ENCODE assay signal across 8 mouse cellular contexts in the genomic region with DNA sequence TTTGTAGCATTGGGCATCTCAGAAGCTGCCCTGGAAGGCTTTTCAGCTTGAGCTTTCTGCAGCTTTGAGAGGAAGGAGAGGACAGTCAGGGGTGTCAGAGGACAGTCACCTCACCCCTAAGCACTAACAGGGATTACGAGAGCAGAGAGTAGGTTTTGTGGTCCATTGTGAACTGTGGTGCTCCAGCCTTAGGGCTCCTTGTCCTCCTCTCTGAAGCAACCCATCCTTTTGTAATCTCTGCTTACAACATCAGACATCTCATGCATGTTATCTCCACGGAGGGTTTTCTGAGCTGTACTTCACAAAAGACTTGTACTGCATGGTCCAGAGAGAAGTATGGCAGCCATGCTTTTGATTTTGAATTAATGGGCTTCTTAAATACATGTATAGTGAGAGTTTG. TPM values are rescaled to one million over a fixed set of nuclear protein-coding genes. Genes with fewer than 3 reads are reported as not detected.
A peak's percentile ranks its signal among the peaks of the same experiment; 100 is the strongest.
DNase-seq lines count a peak whose midpoint lies in the region; ATAC-seq and TF ChIP-seq lines count a peak whose summit lies in the region.

No protein-coding gene starts in this region.

- no peaks in the 10 kb centered on the region for H3K9me3 ChIP-seq in CH12.LX (replicated peaks; ENCODE audit: low read length)
- H3K9me3 ChIP-seq in MEL (replicated peaks; ENCODE audit: insufficient read depth, low read length): no peaks in the 10 kb centered on the region
- H3K9me3 ChIP-seq in hindbrain, embryonic 11.5 days (ENCODE audit: control insufficient read depth, low read length): no peaks in the 10 kb centered on the region
- no peaks in the 10 kb centered on the region for H3K9me3 ChIP-seq in liver, postnatal 0 days (ENCODE audit: low read length)

- H3K27me3 ChIP-seq in CH12.LX (replicated peaks): no peaks in the 10 kb centered on the region
- no peaks in the 10 kb centered on the region for H3K27me3 ChIP-seq in MEL (ENCODE audit: control insufficient read depth in 1 of 2, insufficient read depth in 2 of 2, low read length in 2 of 2)
- H3K27me3 ChIP-seq in hindbrain, embryonic 11.5 days (ENCODE audit: control insufficient read depth, insufficient read depth, low read length): no peaks in the 10 kb centered on the region
- H3K27me3 ChIP-seq in liver, postnatal 0 days (ENCODE audit: insufficient read depth, low read length): no peaks in the 10 kb centered on the region

- TF ChIP-seq POLR2A in CH12.LX (IDR thresholded peaks at IDR 0.05; ENCODE audit: low read depth, low read length): no peak
- TF ChIP-seq POLR2A in MEL (IDR thresholded peaks at IDR 0.05; ENCODE audit: control insufficient read depth in 1 of 2, insufficient read depth in 1 of 2, low read depth in 1 of 2, low read length in 2 of 2, poor library complexity in 1 of 2): no peak

- TF ChIP-seq RAD21 in CH12.LX (IDR thresholded peaks at IDR 0.05; ENCODE audit: low read depth, low read length): no peak
- TF ChIP-seq RAD21 in MEL (IDR thresholded peaks at IDR 0.05; ENCODE audit: low read depth, low read length): no peak

- peaks cover 12 to 45% of the 10 kb centered on the region in 2 experiments for H3K36me3 ChIP-seq in CH12.LX (replicated peaks in 1 of 2; ENCODE audit: control insufficient read depth in 1 of 2, insufficient read depth in 1 of 2, low read length in 1 of 2)
- H3K36me3 ChIP-seq in MEL (ENCODE audit: control insufficient read depth in 1 of 2, insufficient read depth in 2 of 2, low read length in 2 of 2): peaks cover 0 to 15% of the 10 kb centered on the region in 2 experiments; a peak in 3 of 4 replicates
- no peaks in the 10 kb centered on the region for H3K36me3 ChIP-seq in hindbrain, embryonic 11.5 days (ENCODE audit: control insufficient read depth, insufficient read depth, low read length)
- H3K36me3 ChIP-seq in liver, postnatal 0 days (replicated peaks; ENCODE audit: insufficient read depth, low read length): peaks cover 14% of the 10 kb centered on the region

- TF ChIP-seq CTCF in CH12.LX (conservative IDR thresholded peaks at IDR 0.05 in 1 of 2, IDR thresholded peaks at IDR 0.05 in 1 of 2; ENCODE audit: low read depth in 2 of 2, low read length in 2 of 2) (no peak), MEL (IDR thresholded peaks at IDR 0.05 in 2 of 3, conservative IDR thresholded peaks at IDR 0.05 in 1 of 3; ENCODE audit: control insufficient read depth in 1 of 3, insufficient read depth in 1 of 3, low read depth in 2 of 3, low read length in 3 of 3, poor library complexity in 1 of 3, severe bottlenecking in 1 of 3) (no peak)
- TF ChIP-seq CTCF in liver, postnatal 0 days (IDR thresholded peaks at IDR 0.05; ENCODE audit: low read depth): no peak
- TF ChIP-seq CTCF in layer of hippocampus, adult 2 months (conservative IDR thresholded peaks at IDR 0.05): no peak

- DNase-seq in CH12.LX (ENCODE audit: extremely low read depth) (no peak), MEL (ENCODE audit: low read depth, low spot score) (peak; percentile 49)
- DNase-seq in hindbrain, embryonic 11.5 days (ENCODE audit: low spot score): no peak
- no peak for DNase-seq in liver, postnatal 0 days
- DNase-seq in embryo, embryonic 10 days (ENCODE audit: low spot score): no peak
- no peak for DNase-seq in layer of hippocampus, adult 2 months (ENCODE audit: low spot score in 2 of 2)
- DNase-seq in left cerebral cortex, adult 9 months (ENCODE audit: low spot score in 2 of 2): no peak
- no peak for DNase-seq in left cerebral cortex, postnatal 4 days

- H3K4me1 ChIP-seq in CH12.LX (ENCODE audit: control insufficient read depth in 1 of 2, insufficient read depth in 2 of 2): peaks cover 15 to 48% of the 10 kb centered on the region in 2 experiments
- H3K4me1 ChIP-seq in MEL (ENCODE audit: control insufficient read depth in 1 of 2, insufficient read depth in 2 of 2, low read length in 2 of 2): peaks cover 5 to 20% of the 10 kb centered on the region in 2 experiments
- no peaks in the 10 kb centered on the region for H3K4me1 ChIP-seq in hindbrain, embryonic 11.5 days (replicated peaks; ENCODE audit: control insufficient read depth, insufficient read depth, low read length)
- peaks cover 30% of the 10 kb centered on the region for H3K4me1 ChIP-seq in liver, postnatal 0 days (ENCODE audit: insufficient read depth)

- H3K79me2 ChIP-seq in CH12.LX (replicated peaks; ENCODE audit: control insufficient read depth, extremely low read depth, insufficient read depth, poor library complexity, severe bottlenecking): peaks cover 24% of the 10 kb centered on the region
- H3K79me2 ChIP-seq in MEL (ENCODE audit: control insufficient read depth, insufficient read depth, low read length, poor library complexity): peaks cover 24% of the 10 kb centered on the region

- 77% methylated on average over 2 of the region's 2 CpGs for WGBS in hindbrain, embryonic 11.5 days
- 41% methylated on average over 2 of the region's 2 CpGs for WGBS in liver, postnatal 0 days (ENCODE audit: insufficient replicate concordance)

- in situ Hi-C loops in CH12.LX (cut with MboI; ENCODE audit: low pct_ligation_motif_present, low pct_unique_long_range_greater_than_20kb, low sequenced_read_pairs): no loop called here

- H3K27ac ChIP-seq in CH12.LX (ENCODE audit: insufficient read depth, low read depth) (no peak overlapping the region), MEL (ENCODE audit: control insufficient read depth, low read depth, low read length) (peak overlapping the region; percentile 84)
- no peak overlapping the region for H3K27ac ChIP-seq in hindbrain, embryonic 11.5 days (ENCODE audit: low read depth, low read length)
- H3K27ac ChIP-seq in liver, postnatal 0 days (ENCODE audit: low read depth): no peak overlapping the region
- H3K27ac ChIP-seq in layer of hippocampus, adult 2 months: no peak overlapping the region

- dilution Hi-C loops in CH12.LX (cut with MboI; ENCODE audit: extremely low pct_ligation_motif_present, extremely low pct_unique_long_range_greater_than_20kb, low sequenced_read_pairs): no loop called here

- intact Hi-C loops in left cerebral cortex, postnatal 4 days (cut with DNase I): no loop called here

- TF ChIP-seq EP300 in CH12.LX (IDR thresholded peaks at IDR 0.05; ENCODE audit: low read length) (no peak), MEL (IDR thresholded peaks at IDR 0.05; ENCODE audit: low read depth in 1 of 2, low read length in 2 of 2) (no peak)
- no peak for TF ChIP-seq EP300 in liver, postnatal 0 days (IDR thresholded peaks at IDR 0.05; ENCODE audit: low read depth)

- H3K9ac ChIP-seq in CH12.LX (ENCODE audit: insufficient read depth, low read depth) (no peak overlapping the region), MEL (ENCODE audit: control insufficient read depth, low read depth, low read length, poor library complexity, severe bottlenecking) (peak overlapping the region; percentile 96)
- H3K9ac ChIP-seq in hindbrain, embryonic 11.5 days (ENCODE audit: low read depth, low read length): peak overlapping the region; percentile 31; the same call in 1 of the 2 replicates
- H3K9ac ChIP-seq in liver, postnatal 0 days (replicated peaks): no peak overlapping the region

- peak overlapping the region; percentile 99 for H3K4me2 ChIP-seq in CH12.LX (ENCODE audit: insufficient read depth, low read depth, poor library complexity, severe bottlenecking)
- peak overlapping the region; percentile 77; the same call in 1 of the 2 replicates for H3K4me2 ChIP-seq in hindbrain, embryonic 11.5 days (replicated peaks; ENCODE audit: low read depth, low read length)
- H3K4me2 ChIP-seq in liver, postnatal 0 days (ENCODE audit: low read depth, low read length): peak overlapping the region; percentile 99

- ATAC-seq in hindbrain, embryonic 11.5 days (ENCODE audit: low FRiP score): no peak
- no peak for ATAC-seq in liver, postnatal 0 days

- H3K4me3 ChIP-seq in CH12.LX (replicated peaks in 1 of 3; ENCODE audit: low read depth in 2 of 3, low read length in 2 of 3, poor library complexity in 1 of 3) (peak overlapping the region in 2 of 3 experiments; percentile 4 to 98), MEL (ENCODE audit: control insufficient read depth in 1 of 2, insufficient read depth in 1 of 2, low read depth in 2 of 2, low read length in 2 of 2) (peak overlapping the region; percentile 77 to 90)
- no peak overlapping the region for H3K4me3 ChIP-seq in hindbrain, embryonic 11.5 days (ENCODE audit: low read depth, low read length)
- peak overlapping the region; percentile 93 for H3K4me3 ChIP-seq in liver, postnatal 0 days (ENCODE audit: low read depth, low read length)
- H3K4me3 ChIP-seq in layer of hippocampus, adult 2 months: no peak overlapping the region; the same call in 1 of the 2 replicates

TF ChIP-seq in CH12.LX, 34 proteins besides CTCF, POLR2A, EP300 and RAD21 (continues in another document):
- TF ChIP-seq BHLHE40 (IDR thresholded peaks at IDR 0.05; ENCODE audit: low read depth, low read length): no peak
- TF ChIP-seq JUND (conservative IDR thresholded peaks at IDR 0.05; ENCODE audit: low read depth, low read length): no peak

TF ChIP-seq in MEL, 35 proteins besides CTCF, POLR2A, EP300 and RAD21 (continues in another document):
- peak; percentile 24; the same call in 1 of the 2 replicates for TF ChIP-seq RCOR1 (IDR thresholded peaks at IDR 0.05; ENCODE audit: low read depth, low read length)
- TF ChIP-seq MXI1 (IDR thresholded peaks at IDR 0.05; ENCODE audit: low read depth, low read length): peak; percentile 31

RNA-seq across cellular contexts. Expression of gene Nomo1, which starts 1.5 kb away (rescaled TPM):
- 89.6 and 102 TPM in 2 replicates for total RNA-seq in CH12.LX (2012; rRNA removed)
- 41.9 and 43.4 TPM in 2 replicates for total RNA-seq in CH12.LX (2014; rRNA removed)
- polyA plus RNA-seq in CH12.LX (2012; ENCODE audit: insufficient read length, low read depth): 97.8 and 103 TPM in 2 replicates
- total RNA-seq in MEL (2012; rRNA removed): 159 and 197 TPM in 2 replicates
- 1,000 to 10,000 TPM in 1 of 2 experiments, 100 to 1,000 TPM in 1; 195 to 1,239 TPM for polyA plus RNA-seq in MEL (2012; ENCODE audit: insufficient read depth in 1 of 2, insufficient read length in 2 of 2, low read depth in 1 of 2, low replicate concordance in 2 of 2, missing spikeins in 1 of 2)
- polyA plus RNA-seq in hindbrain, embryonic 11.5 days (2014; fragmentation: Nextera tagmentation; extraction: Ambion mirVana): 13.8 and 14.9 TPM in 2 replicates
- 18.4 and 19.9 TPM in 2 replicates for polyA plus RNA-seq in liver, postnatal 0 days (2015; fragmentation: Nextera tagmentation; extraction: Ambion mirVana)
- 100 to 1,000 TPM; 102 to 103 TPM for total RNA-seq in layer of hippocampus, adult 2 months (2021)
- total RNA-seq in left cerebral cortex, postnatal 4 days (2021): 10 to 100 TPM; 83.3 to 92.5 TPM

RNA-seq across cellular contexts. Expression of gene Abcc6, which starts 4.9 kb away (rescaled TPM):
- 9.0 and 10.5 TPM in 2 replicates for total RNA-seq in CH12.LX (2012; rRNA removed)
- 2.2 and 7.8 TPM in 2 replicates for total RNA-seq in CH12.LX (2014; rRNA removed)
- 6.4 and 7.4 TPM in 2 replicates for polyA plus RNA-seq in CH12.LX (2012; ENCODE audit: insufficient read length, low read depth)
- 0.12 TPM in 1 of 2 replicates, not detected in the other for total RNA-seq in MEL (2012; rRNA removed)
- under 1 TPM in 1 of 2 experiments, not detected in 1; 0.04 TPM for polyA plus RNA-seq in MEL (2012; ENCODE audit: insufficient read depth in 1 of 2, insufficient read length in 2 of 2, low read depth in 1 of 2, low replicate concordance in 2 of 2, missing spikeins in 1 of 2)
- 0.11 and 0.38 TPM in 2 replicates for polyA plus RNA-seq in hindbrain, embryonic 11.5 days (2014; fragmentation: Nextera tagmentation; extraction: Ambion mirVana)
- polyA plus RNA-seq in liver, postnatal 0 days (2015; fragmentation: Nextera tagmentation; extraction: Ambion mirVana): 9.9 and 10.8 TPM in 2 replicates
- total RNA-seq in layer of hippocampus, adult 2 months (2021): 1 to 10 TPM; 1.7 to 2.9 TPM
- 1 to 10 TPM; 2.1 to 3.0 TPM for total RNA-seq in left cerebral cortex, postnatal 4 days (2021)

Comparison
In these comparisons a context has a peak if more than half of its experiments do, and no peak if none do; other contexts are left out.
1. H3K4me3 ChIP-seq: peak in CH12.LX (2 of 3), MEL (2 of 2) and liver, postnatal 0 days (single experiment); none in hindbrain, embryonic 11.5 days (single experiment) and layer of hippocampus, adult 2 months (single experiment).
2. H3K9ac ChIP-seq: peak in MEL (single experiment) and hindbrain, embryonic 11.5 days (single experiment); none in CH12.LX (single experiment) and liver, postnatal 0 days (single experiment).
3. Of the 35 proteins assayed by ChIP-seq in both MEL and CH12.LX: peak only in MEL: MXI1 and RCOR1; only in CH12.LX: none; in both: none; in neither: 33.
4. Peak in every context shown above with its lines, with median percentiles within 50 percentile points of each other: H3K4me2 ChIP-seq.